Mouse (Mus musculus) naive thymus-derived CD4-positive, alpha-beta T cell, adult 2 months (primary cell): ENCODE measurements at regions not wholly inside any gene's neighbourhood (a gene's known extent, or its start where the extent isn't known, plus 50 kb on each side); places are given as distances from the start of the nearest gene placed in this dataset.

ENCODE experiments used
- DNase-seq: peaks from one replicate; pipeline ENCODE4 v3.0.0-alpha.2; 2011; ENCODE audit warnings: low read depth

- DNase-seq: no peak
Measured at GRCm38 (mm10) chr3:60311178-60311577, 161.5 kb upstream of the Mbnl1 start.

GRCm38 (mm10) chr3:60320213-60320936, 152.3 kb upstream of the Mbnl1 start:
- DNase-seq: peak; percentile 79

DNA sequence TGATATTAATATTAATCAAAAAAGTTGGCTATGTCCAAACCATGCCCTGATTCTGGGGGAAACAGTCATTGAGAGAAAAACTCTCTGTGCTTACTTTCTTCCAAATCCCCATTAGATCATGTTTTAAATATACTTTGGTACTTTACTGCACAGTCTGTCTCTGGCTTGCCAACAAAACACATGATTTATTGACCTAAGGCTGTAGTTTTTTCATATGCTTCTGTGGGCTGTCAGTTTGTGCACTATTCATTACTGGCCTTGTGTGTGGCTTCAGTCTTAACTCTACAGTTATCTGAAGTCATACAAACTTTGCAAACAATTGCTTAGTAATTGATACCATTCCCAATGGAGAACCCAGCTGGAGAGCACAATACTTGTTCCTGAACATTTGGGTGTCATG, 149.1 kb upstream of the Mbnl1 start:
- DNase-seq: no peak

DNA sequence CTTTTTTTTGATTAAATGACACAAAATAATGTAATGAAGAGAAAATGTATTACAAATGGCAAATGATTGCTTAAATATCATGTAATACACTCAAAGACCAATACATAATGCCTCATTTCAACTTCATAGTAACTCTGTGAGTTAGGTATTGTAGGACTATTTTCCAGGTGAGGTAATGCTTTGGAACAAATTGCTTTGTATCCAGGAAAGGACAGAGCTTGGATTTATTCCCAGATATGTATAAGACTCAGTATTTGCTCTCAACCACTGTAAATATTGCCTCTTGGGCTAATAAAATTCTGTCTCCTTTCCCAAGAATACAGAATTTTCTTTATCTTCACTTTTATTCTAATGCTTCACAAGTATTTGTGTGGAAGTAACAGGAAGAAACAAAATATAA, 148.2 kb upstream of the Mbnl1 start:
- no peak for DNase-seq

DNA sequence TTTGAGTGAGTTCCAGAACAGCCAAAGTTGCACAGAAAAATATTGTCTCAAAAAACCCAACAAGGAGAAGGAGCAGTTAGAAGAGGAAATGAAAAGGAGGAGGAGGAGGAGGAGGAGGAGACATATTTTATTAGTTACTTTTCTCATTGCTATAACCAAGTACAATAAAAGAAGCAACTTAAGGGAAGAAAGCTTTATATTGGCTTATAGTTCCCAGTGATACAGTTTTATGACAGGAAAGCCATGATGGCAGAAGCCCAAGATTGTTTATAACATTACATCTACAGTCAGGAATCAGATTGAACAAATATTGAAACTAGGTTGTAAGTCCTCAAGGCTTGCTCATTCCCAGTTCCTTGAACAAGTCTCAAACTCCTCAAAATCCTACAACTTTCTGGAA, 147.7 kb upstream of the Mbnl1 start:
- no peak for DNase-seq

DNA sequence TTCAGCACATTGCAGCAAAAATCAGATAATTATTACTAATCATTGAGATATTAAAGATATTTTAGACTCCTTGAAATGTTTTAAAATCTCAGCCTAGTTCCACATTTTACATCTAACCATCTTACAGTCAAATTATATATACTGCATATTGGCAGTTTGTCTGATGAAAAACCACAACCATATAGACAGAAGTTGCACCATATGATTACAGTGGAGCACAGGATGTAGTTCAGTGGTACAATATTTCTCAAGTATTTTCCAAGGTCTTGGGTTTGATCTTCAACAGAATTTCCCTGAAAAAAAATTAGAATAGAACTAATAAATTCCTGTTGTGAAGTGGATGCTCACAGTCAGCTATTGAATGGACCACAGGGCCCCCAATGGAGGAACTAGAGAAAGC, 140.2 kb upstream of the Mbnl1 start:
- DNase-seq: no peak

GRCm38 (mm10) chr3:60333669-60334068, 139.0 kb upstream of the Mbnl1 start:
- DNase-seq: no peak

DNA sequence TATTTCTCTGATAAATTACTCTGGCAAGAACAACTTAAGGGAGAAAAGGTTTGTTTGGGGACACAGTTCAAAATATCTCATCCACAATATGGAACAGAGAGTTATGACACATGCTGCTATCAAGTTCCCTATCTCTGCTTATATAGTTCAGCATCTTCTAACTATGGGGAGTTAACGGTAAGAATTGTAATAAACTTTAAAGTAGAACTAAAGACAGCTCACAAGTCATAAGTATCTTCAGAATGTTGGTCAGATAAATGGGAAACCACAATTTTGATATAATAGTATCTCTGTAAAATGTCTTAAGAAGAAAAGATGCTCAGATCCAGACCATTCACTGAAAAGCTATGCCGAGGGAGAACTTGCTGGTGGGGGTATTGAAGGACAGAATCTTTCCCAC, 138.5 kb upstream of the Mbnl1 start:
- DNase-seq: no peak

GRCm38 (mm10) chr3:60346390-60346789, 126.2 kb upstream of the Mbnl1 start:
- no peak for DNase-seq

- no peak for DNase-seq
Measured at GRCm38 (mm10) chr3:60347049-60347448, 125.6 kb upstream of the Mbnl1 start.

GRCm38 (mm10) chr3:60371176-60371965, 101.3 kb upstream of the Mbnl1 start:
- no peak for DNase-seq

GRCm38 (mm10) chr3:60373662-60374061, 99.0 kb upstream of the Mbnl1 start:
- no peak for DNase-seq

GRCm38 (mm10) chr3:60388593-60388992, 84.0 kb upstream of the Mbnl1 start:
- no peak for DNase-seq

DNA sequence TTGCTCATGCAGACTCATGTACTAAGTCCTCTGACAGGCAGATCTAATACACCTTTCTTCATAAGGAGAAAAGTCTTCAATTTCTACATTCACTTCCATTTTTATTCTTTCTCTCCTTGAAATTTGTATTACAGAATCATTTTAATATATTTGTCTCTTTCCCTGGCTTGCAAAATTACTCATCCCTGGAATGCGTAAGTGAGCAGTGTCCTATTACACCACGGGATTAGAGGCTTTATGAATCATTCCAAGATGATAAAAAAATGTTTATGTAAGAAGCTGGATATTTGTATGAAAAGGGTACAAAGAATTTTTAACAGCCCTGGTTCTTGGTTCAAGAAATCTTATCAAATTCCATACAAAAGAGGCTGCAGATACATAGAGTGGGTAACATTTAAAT, 83.6 kb upstream of the Mbnl1 start:
- DNase-seq: no peak

GRCm38 (mm10) chr3:60395299-60395698, 77.3 kb upstream of the Mbnl1 start:
- DNase-seq: peak; percentile 30

DNA sequence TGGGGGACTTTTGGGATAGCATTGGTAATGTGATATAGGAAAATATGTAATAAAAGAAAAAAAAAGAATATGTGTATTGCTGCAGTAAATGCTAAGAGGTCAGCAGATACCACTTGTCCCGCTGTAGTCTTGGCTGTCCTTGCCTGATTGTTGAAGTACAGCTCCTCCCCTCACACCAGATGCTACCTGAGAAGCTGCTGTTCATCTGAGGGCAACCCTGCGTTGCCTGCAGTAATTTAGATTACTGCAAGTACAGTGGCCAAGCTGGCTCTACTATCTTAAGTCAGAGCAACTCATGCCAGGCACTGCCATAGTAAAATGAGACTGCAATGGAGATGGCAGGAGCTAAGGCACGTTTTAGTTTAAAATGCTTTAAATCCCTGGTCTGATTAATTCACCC, 75.7 kb upstream of the Mbnl1 start:
- DNase-seq: no peak

GRCm38 (mm10) chr3:60398796-60399195, 73.8 kb upstream of the Mbnl1 start:
- DNase-seq: no peak

GRCm38 (mm10) chr3:60402251-60402830, 70.3 kb upstream of the Mbnl1 start:
- DNase-seq: no peak

- no peak for DNase-seq
Measured at GRCm38 (mm10) chr3:60407426-60407825, 65.2 kb upstream of the Mbnl1 start.

DNA sequence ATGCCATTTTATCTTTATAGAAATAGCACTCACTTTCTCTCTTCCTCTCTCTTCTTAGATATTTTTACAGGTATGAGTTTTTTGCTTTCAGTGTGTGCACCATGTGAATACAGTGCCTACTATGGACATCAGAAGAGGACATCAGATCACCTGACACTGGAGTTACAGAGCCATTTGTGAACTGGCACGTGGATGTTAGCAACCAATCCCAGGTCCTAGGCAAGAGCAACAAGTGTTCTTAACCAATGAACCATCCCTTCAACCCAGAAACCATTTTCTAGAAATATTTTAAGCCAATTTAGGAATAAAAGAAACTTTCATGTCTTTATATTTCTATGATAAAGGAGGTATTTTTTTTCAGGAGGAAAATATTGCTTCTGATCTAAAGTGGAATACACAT, 64.7 kb upstream of the Mbnl1 start:
- peak; percentile 55 for DNase-seq

DNA sequence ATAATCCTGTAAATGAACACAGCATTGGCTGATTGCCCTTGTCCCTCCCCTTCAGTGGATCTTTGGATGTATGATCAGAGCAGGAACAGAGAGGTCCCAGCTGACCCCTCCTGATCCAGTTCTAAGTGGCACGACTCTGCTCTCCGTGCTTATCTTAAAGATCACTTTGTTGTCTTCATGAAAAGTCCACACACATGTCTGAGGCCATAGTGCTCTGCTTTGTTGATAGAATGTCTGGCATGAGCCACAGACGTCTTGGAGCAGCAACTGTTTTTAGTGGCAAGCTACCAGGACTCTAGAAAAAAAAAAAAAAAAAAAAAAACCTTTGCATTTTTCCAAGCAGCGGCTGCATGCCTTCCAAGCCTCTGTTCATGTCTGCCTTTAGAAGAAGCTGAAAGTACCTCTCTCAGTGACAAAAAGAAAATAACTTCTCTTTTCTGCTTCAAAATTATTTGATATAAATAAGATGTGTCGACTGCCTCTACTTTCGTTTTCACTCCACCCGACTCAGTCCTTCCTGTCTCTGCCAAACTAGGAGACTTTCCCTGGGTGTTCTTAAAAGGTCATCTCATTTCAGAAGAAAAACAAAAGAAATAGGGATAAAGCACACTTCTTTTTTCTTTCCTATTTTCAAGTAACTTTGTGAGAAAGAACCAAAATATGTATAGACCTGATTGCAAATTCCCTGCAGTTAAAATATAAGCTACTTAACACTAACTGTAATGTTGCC, 63.9 kb upstream of the Mbnl1 start:
- peak; percentile 78 for DNase-seq

DNA sequence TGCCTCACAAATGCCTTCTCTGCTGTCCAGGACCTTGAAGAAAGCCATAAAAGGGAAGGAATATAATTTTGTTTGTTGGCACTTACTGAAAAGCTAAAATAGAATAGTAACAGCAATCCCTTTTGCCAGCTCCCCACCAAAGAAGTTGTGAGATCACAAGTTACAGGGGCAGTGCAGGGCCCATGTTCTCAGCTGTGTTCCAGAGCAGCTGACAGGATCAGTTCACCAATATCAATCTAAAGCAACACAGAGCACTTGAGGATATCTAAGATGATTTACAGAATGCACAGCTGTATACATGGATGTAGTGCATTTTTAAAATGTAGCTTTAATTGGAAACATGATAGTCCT, 63.4 kb upstream of the Mbnl1 start:
- no peak for DNase-seq

GRCm38 (mm10) chr3:60411746-60412145, 60.9 kb upstream of the Mbnl1 start:
- no peak for DNase-seq
